Mouse (Mus musculus) embryonic facial prominence, embryonic 11.5 days (tissue): Measurements from ENCODE around the gene Dclk1. TPM values are rescaled to one million over a fixed set of nuclear protein-coding genes. Genes with fewer than 3 reads are reported as not detected.

Experiments
- ATAC-seq: fragments of 200-750 bp; cut with Nextera tagmentation; replicated peaks from 2 replicates; pipeline ENCODE4 v1.8.0; 2017; ENCODE audit warnings: low read depth; ENCODE audit not compliant: insufficient number of reproducible peaks, low FRiP score, low TSS enrichment
- DNase-seq: peaks from one replicate; pipeline ENCODE4 v3.0.0-alpha.2; 2015; ENCODE audit warnings: low spot score
- H3K27ac ChIP-seq: fragments of 300-500 bp; sonication (generic); replicated peaks from 2 replicates; pipeline ENCODE4 v1.5.1; 2014; ENCODE audit warnings: mild to moderate bottlenecking, low read depth, low read length, control low read depth
- H3K27me3 ChIP-seq: fragments of 300-500 bp; sonication (generic); 2 replicates; pipeline ENCODE4 v1.6.1; 2014; ENCODE audit warnings: mild to moderate bottlenecking, low read length, moderate library complexity, mixed read lengths; ENCODE audit not compliant: control insufficient read depth, insufficient read depth
- H3K36me3 ChIP-seq: fragments of 300-500 bp; sonication (generic); replicated peaks from 2 replicates; pipeline ENCODE4 v1.6.1; 2014; ENCODE audit warnings: low read depth, mild to moderate bottlenecking, low read length, moderate library complexity, mixed read lengths; ENCODE audit not compliant: control insufficient read depth, insufficient read depth
- H3K4me1 ChIP-seq: fragments of 300-500 bp; sonication (generic); 2 replicates; pipeline ENCODE4 v1.6.1; 2014; ENCODE audit warnings: low read length, mixed read lengths; ENCODE audit not compliant: control insufficient read depth, insufficient read depth
- H3K4me2 ChIP-seq: fragments of 300-500 bp; sonication (generic); 2 replicates; pipeline ENCODE4 v1.6.1; 2014; ENCODE audit warnings: low read depth, mild to moderate bottlenecking, control low read depth, low read length, moderate library complexity
- H3K4me3 ChIP-seq: fragments of 300-500 bp; sonication (generic); 2 replicates; pipeline ENCODE4 v1.5.1; 2014; ENCODE audit warnings: low read depth, low read length, control low read depth
- H3K9ac ChIP-seq: fragments of 300-500 bp; sonication (generic); replicated peaks from 2 replicates; pipeline ENCODE4 v1.6.1; 2014; ENCODE audit warnings: mild to moderate bottlenecking, control low read depth, low read length
- H3K9me3 ChIP-seq: fragments of 300-500 bp; sonication (generic); replicated peaks from 2 replicates; pipeline ENCODE4 v1.6.1; 2016; ENCODE audit warnings: mild to moderate bottlenecking, low read length, inconsistent platforms, mixed read lengths; ENCODE audit not compliant: control insufficient read depth
- WGBS: fragments of 180-500 bp; shearing (Covaris S2); extraction: QIAGEN DNeasy Blood & Tissue Kit; methylation state at CpG from one replicate; pipeline ENCODE4 v1.1.7; 2014; 5-methylcytosine and 5-hydroxymethylcytosine counted together
- polyA plus RNA-seq: library from polyadenylated mRNA; unstranded; fragments of >200 nt; fragmentation: Nextera tagmentation; extraction: Ambion mirVana; gene quantifications from 2 replicates; pipeline ENCODE4 v1.2.1, GENCODE M21; 2014

The Dclk1 gene
- polyA plus RNA-seq, 1 experiment from 2014 or later, result 32.9 TPM

GRCm38 (mm10) chr3:55315827-55316226, 73.7 kb downstream of the Dclk1 start:
- no peaks in the 10 kb centered on the region for H3K27me3 ChIP-seq
- 87% methylated on average over 8 of the region's 8 CpGs for WGBS
- no peak for ATAC-seq
- no peak overlapping the region for H3K4me2 ChIP-seq
- no peaks in the 10 kb centered on the region for H3K4me1 ChIP-seq
- DNase-seq, result no peak
- H3K4me3 ChIP-seq, result no peak overlapping the region
- no peaks in the 10 kb centered on the region for H3K9me3 ChIP-seq
- H3K27ac ChIP-seq, result no peak overlapping the region
- H3K36me3 ChIP-seq, result no peaks in the 10 kb centered on the region
- H3K9ac ChIP-seq, result no peak overlapping the region

- DNase-seq (no peak), ATAC-seq (no peak)
- H3K4me1 ChIP-seq, result no peaks in the 10 kb centered on the region
- no peak overlapping the region for H3K9ac ChIP-seq
- H3K27me3 ChIP-seq, result no peaks in the 10 kb centered on the region
- WGBS, result 80% methylated on average over 1 of the region's 1 CpGs
- no peaks in the 10 kb centered on the region for H3K9me3 ChIP-seq
- H3K4me2 ChIP-seq, result no peak overlapping the region
- no peak overlapping the region for H3K4me3 ChIP-seq
- no peak overlapping the region for H3K27ac ChIP-seq
- H3K36me3 ChIP-seq, result no peaks in the 10 kb centered on the region
Measured at GRCm38 (mm10) chr3:55318021-55318420, 75.9 kb downstream of the Dclk1 start.

GRCm38 (mm10) chr3:55320572-55320971, 78.4 kb downstream of the Dclk1 start:
- Histone ChIP-seq H3K4me1 (no peaks in the 10 kb centered on the region), H3K9me3 (no peaks in the 10 kb centered on the region), H3K4me2 (no peak overlapping the region), H3K27me3 (no peaks in the 10 kb centered on the region), H3K27ac (no peak overlapping the region), H3K4me3 (no peak overlapping the region), H3K9ac (no peak overlapping the region), H3K36me3 (no peaks in the 10 kb centered on the region; the same call in 1 of the 2 replicates)
- DNase-seq (no peak), ATAC-seq (no peak)
- 84% methylated on average over 3 of the region's 3 CpGs for WGBS

- no peak overlapping the region for H3K4me2 ChIP-seq
- no peaks in the 10 kb centered on the region; the same call in 1 of the 2 replicates for H3K36me3 ChIP-seq
- no peak for DNase-seq
- no peaks in the 10 kb centered on the region for H3K9me3 ChIP-seq
- H3K4me3 ChIP-seq, result no peak overlapping the region
- ATAC-seq, result no peak
- no peaks in the 10 kb centered on the region for H3K27me3 ChIP-seq
- no peak overlapping the region for H3K9ac ChIP-seq
- no peaks in the 10 kb centered on the region for H3K4me1 ChIP-seq
- H3K27ac ChIP-seq, result no peak overlapping the region
- WGBS, result 48% methylated on average over 1 of the region's 1 CpGs
Measured at GRCm38 (mm10) chr3:55324029-55324428, 81.9 kb downstream of the Dclk1 start.

GRCm38 (mm10) chr3:55330496-55330895, 88.3 kb downstream of the Dclk1 start:
- H3K36me3 ChIP-seq, result no peaks in the 10 kb centered on the region
- no peaks in the 10 kb centered on the region for H3K27me3 ChIP-seq
- H3K9me3 ChIP-seq, result 0 out of 2 replicates have a peak, but pooled peaks cover 2% of the 10 kb centered on the region
- ATAC-seq (no peak), DNase-seq (no peak)
- no peak overlapping the region for H3K4me3 ChIP-seq
- no peak overlapping the region for H3K4me2 ChIP-seq
- no peak overlapping the region for H3K9ac ChIP-seq
- H3K27ac ChIP-seq, result no peak overlapping the region
- no peaks in the 10 kb centered on the region for H3K4me1 ChIP-seq
- 86% methylated on average over 4 of the region's 4 CpGs for WGBS

GRCm38 (mm10) chr3:55331694-55332093, 89.5 kb downstream of the Dclk1 start:
- ATAC-seq (no peak), DNase-seq (no peak)
- Histone ChIP-seq H3K4me1 (no peaks in the 10 kb centered on the region), H3K36me3 (no peaks in the 10 kb centered on the region), H3K4me2 (no peak overlapping the region), H3K27me3 (no peaks in the 10 kb centered on the region), H3K9me3 (0 out of 2 replicates have a peak, but pooled peaks cover 2% of the 10 kb centered on the region), H3K4me3 (no peak overlapping the region), H3K27ac (no peak overlapping the region), H3K9ac (no peak overlapping the region)

GRCm38 (mm10) chr3:55333511-55333910, 91.3 kb downstream of the Dclk1 start:
- Histone ChIP-seq H3K9me3 (0 out of 2 replicates have a peak, but pooled peaks cover 2% of the 10 kb centered on the region), H3K4me3 (no peak overlapping the region), H3K36me3 (no peaks in the 10 kb centered on the region), H3K27ac (no peak overlapping the region), H3K4me2 (no peak overlapping the region), H3K9ac (no peak overlapping the region), H3K4me1 (no peaks in the 10 kb centered on the region), H3K27me3 (no peaks in the 10 kb centered on the region)
- WGBS, result 75% methylated on average over 3 of the region's 3 CpGs
- DNase-seq (no peak), ATAC-seq (no peak)

- H3K4me3 ChIP-seq, result no peak overlapping the region
- H3K36me3 ChIP-seq, result no peaks in the 10 kb centered on the region
- ATAC-seq (no peak), DNase-seq (no peak)
- H3K4me1 ChIP-seq, result no peaks in the 10 kb centered on the region
- no peaks in the 10 kb centered on the region for H3K27me3 ChIP-seq
- no peaks in the 10 kb centered on the region for H3K9me3 ChIP-seq
- H3K4me2 ChIP-seq, result no peak overlapping the region
- no peak overlapping the region for H3K27ac ChIP-seq
- WGBS, result 89% methylated on average over 11 of the region's 11 CpGs
- H3K9ac ChIP-seq, result no peak overlapping the region
Measured at GRCm38 (mm10) chr3:55336895-55337294, 94.7 kb downstream of the Dclk1 start.
